Mouse (Mus musculus) G1E (cell line): Measurements from ENCODE around the gene Bbs4.

Source experiments
- CTCF ChIP-seq: IDR thresholded peaks from 2 replicates; pipeline ENCODE4 v1.5.1; 2012; ENCODE audit warnings: low read depth, low read length, inconsistent platforms, mixed read lengths
- GATA1 ChIP-seq: IDR thresholded peaks from 2 replicates; pipeline ENCODE4 v1.6.1; 2012; ENCODE audit warnings: borderline replicate concordance, low read length, inconsistent platforms, mixed read lengths
- POLR2AphosphoS5 ChIP-seq: IDR thresholded peaks from 2 replicates; pipeline ENCODE4 v1.6.1; 2012; ENCODE audit warnings: low read depth, low read length, inconsistent platforms; ENCODE audit not compliant: insufficient replicate concordance

DNA sequence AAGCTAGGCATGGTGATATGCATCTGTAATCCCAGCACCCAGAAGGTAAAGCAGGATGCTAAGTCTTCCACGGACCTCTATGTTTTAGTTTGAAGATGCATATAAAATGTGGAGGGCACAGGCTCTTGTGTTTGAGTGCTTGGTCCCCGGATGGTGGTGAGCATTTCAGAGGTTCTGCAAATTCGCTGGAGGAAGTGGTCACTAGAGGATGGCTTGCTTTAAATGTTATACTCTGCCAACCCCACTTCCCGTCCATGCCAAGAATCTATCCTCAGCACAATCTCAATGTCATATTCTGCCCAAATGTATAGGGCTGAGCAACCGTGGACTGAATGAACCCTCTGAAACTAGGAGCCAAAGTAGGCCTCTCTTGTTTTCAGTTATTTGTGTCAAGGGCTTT, 72.4 kb downstream of the Bbs4 start:
- no peak for TF ChIP-seq CTCF
- TF ChIP-seq POLR2AphosphoS5 = no peak
- no peak for TF ChIP-seq GATA1
